Mouse (Mus musculus): ENCODE measurements around the gene Ankrd11. TPM values are rescaled to one million over a fixed set of nuclear protein-coding genes. Genes with fewer than 3 reads are reported as not detected.
"Not testable (repeated sequence)": the region's sequence is repeated elsewhere in the genome, so short reads cannot be mapped to it uniquely, and the experiment has no call there.

Gene Ankrd11
- 10 to 100 TPM; 63.7 to 73.0 TPM for total RNA-seq (2021)

GRCm38 (mm10) chr8:123042158-123042973, at the start of gene Ankrd11:
TSS of gene Ankrd11 (minus strand) at chr8:123042277.
- intact Hi-C loops (cut with DNase I), result loop anchor here (1.0 to 5.0 kb wide), 3 partner anchors 22 to 136 kb away; no protein-coding TSS in a partner anchor
- peak; percentile 100 for DNase-seq (ENCODE audit: low spot score)

GRCm38 (mm10) chr8:123087289-123087688, 45.2 kb upstream of the Ankrd11 start:
- intact Hi-C loops (cut with DNase I), result no loop called here
- DNase-seq (ENCODE audit: low spot score), result no peak

- intact Hi-C loops (cut with DNase I), result no loop called here
- no peak for DNase-seq (ENCODE audit: low spot score)
These were observed 41.5 kb upstream of the Ankrd11 start for GRCm38 (mm10) chr8:123083610-123084009.

- intact Hi-C loops (cut with DNase I), result no loop called here
- DNase-seq (ENCODE audit: low spot score), result no peak
These were observed 40.9 kb upstream of the Ankrd11 start for GRCm38 (mm10) chr8:123082993-123083392.

- intact Hi-C loops (cut with DNase I), result no loop called here
These were observed 35.1 kb upstream of the Ankrd11 start for GRCm38 (mm10) chr8:123077213-123077612.

GRCm38 (mm10) chr8:123071176-123071575, 29.1 kb upstream of the Ankrd11 start:
- intact Hi-C loops (cut with DNase I), result no loop called here
- no peak for DNase-seq (ENCODE audit: low spot score)

More at GRCm38 (mm10) chr8:123077213-123077612, 35.1 kb upstream of the Ankrd11 start:
- DNase-seq (ENCODE audit: low spot score), result no peak

GRCm38 (mm10) chr8:123066101-123066683, 24.1 kb upstream of the Ankrd11 start:
- intact Hi-C loops (cut with DNase I), result loop anchor here (5.0 to 10.0 kb wide), 3 partner anchors 36 to 381 kb away; partner anchors contain the start of gene Rpl13
- no peak for DNase-seq (ENCODE audit: low spot score)

- intact Hi-C loops (cut with DNase I), result loop anchor here (2.0 to 10.0 kb wide), 4 partner anchors 23 to 381 kb away; partner anchors contain the start of genes Ankrd11 and Rpl13
- peak; percentile 92 for DNase-seq (ENCODE audit: low spot score)
These were observed 23.4 kb upstream of the Ankrd11 start for GRCm38 (mm10) chr8:123065214-123066100.

- DNase-seq (ENCODE audit: low spot score), result no peak
- intact Hi-C loops (cut with DNase I), result loop anchor here (1.0 to 10.0 kb wide), 5 partner anchors 22 to 380 kb away; partner anchors contain the start of genes Ankrd11 and Rpl13
These were observed 22.7 kb upstream of the Ankrd11 start for GRCm38 (mm10) chr8:123064809-123065213.

- intact Hi-C loops (cut with DNase I), result loop anchor here (1.0 to 10.0 kb wide), 3 partner anchors 21 to 379 kb away; partner anchors contain the start of gene Ankrd11
These were observed 22.0 kb upstream of the Ankrd11 start for GRCm38 (mm10) chr8:123064072-123064471.

GRCm38 (mm10) chr8:123062721-123063120, 20.6 kb upstream of the Ankrd11 start, which contains the start of gene Spg7:
TSS of gene Spg7 (plus strand) at chr8:123062942.
- no peak for DNase-seq (ENCODE audit: low spot score)
- intact Hi-C loops (cut with DNase I), result loop anchor here (10.0 kb wide), 1 partner anchor 378 kb away; no protein-coding TSS in a partner anchor

More at GRCm38 (mm10) chr8:123064072-123064471, 22.0 kb upstream of the Ankrd11 start:
- DNase-seq (ENCODE audit: low spot score), result no peak

GRCm38 (mm10) chr8:123051458-123051857, 9.4 kb upstream of the Ankrd11 start:
- intact Hi-C loops (cut with DNase I), result no loop called here
- no peak for DNase-seq (ENCODE audit: low spot score)

GRCm38 (mm10) chr8:123048402-123048801, 6.3 kb upstream of the Ankrd11 start:
- no peak for DNase-seq (ENCODE audit: low spot score)
- intact Hi-C loops (cut with DNase I), result no loop called here

GRCm38 (mm10) chr8:123047827-123048226, 5.8 kb upstream of the Ankrd11 start:
- intact Hi-C loops (cut with DNase I), result no loop called here
- no peak for DNase-seq (ENCODE audit: low spot score)

- intact Hi-C loops (cut with DNase I), result no loop called here
These were observed 4.6 kb upstream of the Ankrd11 start for GRCm38 (mm10) chr8:123046706-123047105.

GRCm38 (mm10) chr8:123044743-123045425, 2.8 kb upstream of the Ankrd11 start:
- intact Hi-C loops (cut with DNase I), result loop anchor here (5.0 kb wide), 1 partner anchor 118 kb away; no protein-coding TSS in a partner anchor
- not testable (repeated sequence) for DNase-seq (ENCODE audit: low spot score)

More at GRCm38 (mm10) chr8:123046706-123047105, 4.6 kb upstream of the Ankrd11 start:
- DNase-seq (ENCODE audit: low spot score), result no peak

- no peak for DNase-seq (ENCODE audit: low spot score)
- intact Hi-C loops (cut with DNase I), result loop anchor here (2.0 to 5.0 kb wide), 2 partner anchors 21 to 117 kb away; no protein-coding TSS in a partner anchor
These were observed 1.9 kb upstream of the Ankrd11 start for GRCm38 (mm10) chr8:123043941-123044340.

GRCm38 (mm10) chr8:123042974-123043625, 1.0 kb upstream of the Ankrd11 start:
- DNase-seq (ENCODE audit: low spot score), result no peak
- intact Hi-C loops (cut with DNase I), result loop anchor here (1.0 to 5.0 kb wide), 3 partner anchors 22 to 137 kb away; no protein-coding TSS in a partner anchor

All from heart, postnatal 25 days (tissue).